In the genomic region with DNA sequence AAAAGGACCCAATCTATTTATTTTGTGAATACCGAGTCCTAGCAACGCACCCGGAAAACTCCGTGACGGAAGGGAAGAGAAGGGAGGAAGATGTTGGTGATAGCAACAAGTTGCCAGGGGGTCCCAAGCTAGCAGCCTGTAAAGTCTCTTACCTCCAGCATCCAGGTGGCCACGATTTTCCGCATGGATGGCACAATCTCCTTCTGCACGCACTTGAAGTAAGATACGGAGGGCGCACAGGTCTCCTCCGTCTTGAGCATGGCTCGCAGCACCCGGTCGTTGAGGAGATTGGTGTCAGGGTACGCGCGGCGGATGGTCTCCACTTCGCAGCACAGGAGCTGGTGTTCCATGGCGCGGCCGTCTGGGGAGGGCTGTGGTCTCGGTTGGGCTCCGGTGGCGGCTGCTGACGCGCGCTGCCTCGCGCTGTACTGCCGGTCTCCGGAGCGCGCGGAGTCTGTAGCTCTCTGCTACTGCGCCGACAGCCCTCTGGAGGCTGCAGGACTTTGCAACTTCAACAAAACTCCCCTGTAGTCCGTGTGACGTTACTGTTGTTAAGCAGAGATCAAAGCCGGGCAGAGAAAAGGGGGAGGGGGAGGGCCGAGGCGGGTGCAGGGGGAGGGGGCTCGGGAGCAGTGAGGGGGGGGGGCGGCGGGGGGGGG, we compare ENCODE assay signal across 8 mouse cellular contexts. TPM values are rescaled to one million over a fixed set of nuclear protein-coding genes. Genes with fewer than 3 reads are reported as not detected.
DNase-seq lines count a peak whose midpoint lies in the region; ATAC-seq and TF ChIP-seq lines count a peak whose summit lies in the region.

A gene (minus strand): TSS at position 582 of the 659 bp plus-strand sequence.

- no peaks in the 10 kb centered on the region for H3K36me3 ChIP-seq in forebrain, postnatal 0 days (ENCODE audit: insufficient read depth)
- peaks cover 8% of the 10 kb centered on the region for H3K36me3 ChIP-seq in hindbrain, embryonic 11.5 days (ENCODE audit: control insufficient read depth, insufficient read depth, low read length)
- no peaks in the 10 kb centered on the region for H3K36me3 ChIP-seq in stomach, embryonic 15.5 days

- H3K9me3 ChIP-seq in forebrain, postnatal 0 days (ENCODE audit: low read length) = no peaks in the 10 kb centered on the region
- no peaks in the 10 kb centered on the region for H3K9me3 ChIP-seq in hindbrain, embryonic 11.5 days (ENCODE audit: control insufficient read depth, low read length)
- no peaks in the 10 kb centered on the region for H3K9me3 ChIP-seq in stomach, embryonic 15.5 days

- H3K9ac ChIP-seq in forebrain, postnatal 0 days = peak within 1 kb of the TSS; percentile 52
- peak within 1 kb of the TSS; percentile 81 for H3K9ac ChIP-seq in hindbrain, embryonic 11.5 days (ENCODE audit: low read depth, low read length)
- peak within 1 kb of the TSS; percentile 8; the same call in 1 of the 2 replicates for H3K9ac ChIP-seq in stomach, embryonic 15.5 days

- H3K27ac ChIP-seq in forebrain, postnatal 0 days (ENCODE audit: low read depth, low read length) = peak within 1 kb of the TSS; percentile 16; the same call in 1 of the 2 replicates
- H3K27ac ChIP-seq in hindbrain, embryonic 11.5 days (ENCODE audit: low read depth, low read length) = peak within 1 kb of the TSS; percentile 85
- peak within 1 kb of the TSS; percentile 88 for H3K27ac ChIP-seq in stomach, embryonic 15.5 days

- TF ChIP-seq CTCF in forebrain, postnatal 0 days (IDR thresholded peaks at IDR 0.05; ENCODE audit: low read depth) = peak; percentile 37

- peaks cover 51% of the 10 kb centered on the region for H3K27me3 ChIP-seq in forebrain, postnatal 0 days (ENCODE audit: insufficient read depth, low read length)
- peaks cover 14% of the 10 kb centered on the region for H3K27me3 ChIP-seq in hindbrain, embryonic 11.5 days (ENCODE audit: control insufficient read depth, insufficient read depth, low read length)
- H3K27me3 ChIP-seq in stomach, embryonic 15.5 days (replicated peaks) = peaks cover 13% of the 10 kb centered on the region; the same call in 1 of the 2 replicates

- peak within 1 kb of the TSS; percentile 44 for H3K4me3 ChIP-seq in forebrain, postnatal 0 days (ENCODE audit: low read depth, low read length)
- peak within 1 kb of the TSS; percentile 66 for H3K4me3 ChIP-seq in hindbrain, embryonic 11.5 days (ENCODE audit: low read depth, low read length)
- peak within 1 kb of the TSS; percentile 50 for H3K4me3 ChIP-seq in stomach, embryonic 15.5 days (replicated peaks)

- WGBS in forebrain, postnatal 0 days = 3% methylated on average over 39 of the region's 45 CpGs
- under 1% methylated on average over 37 of the region's 45 CpGs for WGBS in hindbrain, embryonic 11.5 days
- WGBS in stomach, embryonic 15.5 days = 0% methylated on average over 40 of the region's 45 CpGs

- peaks cover 38% of the 10 kb centered on the region for H3K4me1 ChIP-seq in forebrain, postnatal 0 days (ENCODE audit: insufficient read depth)
- peaks cover 25% of the 10 kb centered on the region for H3K4me1 ChIP-seq in hindbrain, embryonic 11.5 days (replicated peaks; ENCODE audit: control insufficient read depth, insufficient read depth, low read length)
- H3K4me1 ChIP-seq in stomach, embryonic 15.5 days = peaks cover 33% of the 10 kb centered on the region

- peak; percentile 27 for DNase-seq in cerebellum, adult 9-10 months
- DNase-seq in cerebellum, adult 8-10 months = no peak
- DNase-seq in adrenal gland, postnatal 4 days (ENCODE audit: low spot score in 2 of 2) = peak in 1 of 2 experiments; percentile 41
- peak; percentile 74 for DNase-seq in forebrain, postnatal 0 days
- DNase-seq in hindbrain, embryonic 11.5 days (ENCODE audit: low spot score) = peak; percentile 80
- peak in 1 of 2 experiments; percentile 55 for DNase-seq in layer of hippocampus, postnatal 25 days (ENCODE audit: extremely low spot score in 1 of 2, low spot score in 1 of 2)
- peak; percentile 70 for DNase-seq in lung, postnatal 36 days

- peak; percentile 55 for ATAC-seq in forebrain, postnatal 0 days
- ATAC-seq in hindbrain, embryonic 11.5 days (ENCODE audit: low FRiP score) = peak; percentile 72
- peak; percentile 51; the same call in 1 of the 2 replicates for ATAC-seq in stomach, embryonic 15.5 days (ENCODE audit: insufficient read depth, low FRiP score, low read depth)

- H3K4me2 ChIP-seq in forebrain, postnatal 0 days (ENCODE audit: low read depth) = peak within 1 kb of the TSS; percentile 87
- H3K4me2 ChIP-seq in hindbrain, embryonic 11.5 days (replicated peaks; ENCODE audit: low read depth, low read length) = peak within 1 kb of the TSS; percentile 91
- H3K4me2 ChIP-seq in stomach, embryonic 15.5 days = peak within 1 kb of the TSS; percentile 98

RNA-seq across cellular contexts. Expression of the gene that starts here (rescaled TPM):
- total RNA-seq in adrenal gland, postnatal 4 days (2021) = 100 to 1,000 TPM; 110 to 132 TPM
- 21.6 and 33.5 TPM in 2 replicates for total RNA-seq in forebrain, postnatal 0 days (2014; rRNA removed)
- polyA plus RNA-seq in forebrain, postnatal 0 days (2015; fragmentation: Nextera tagmentation; extraction: Ambion mirVana) = 23.9 and 29.0 TPM in 2 replicates
- 185 and 200 TPM in 2 replicates for polyA plus RNA-seq in hindbrain, embryonic 11.5 days (2014; fragmentation: Nextera tagmentation; extraction: Ambion mirVana)
- total RNA-seq in layer of hippocampus, postnatal 25 days (2021) = 10 to 100 TPM; 52.4 to 53.8 TPM
- polyA plus RNA-seq in stomach, embryonic 15.5 days (2015; fragmentation: Nextera tagmentation; extraction: Ambion mirVana) = 62.3 and 76.9 TPM in 2 replicates

Comparison
In these comparisons a context has a peak if more than half of its experiments do, and no peak if none do; other contexts are left out.
1. H3K27ac ChIP-seq: peak in every context shown above with its lines; median percentile 88 in stomach, embryonic 15.5 days; 85 in hindbrain, embryonic 11.5 days; 16 in forebrain, postnatal 0 days.
2. H3K9ac ChIP-seq: peak in every context shown above with its lines; median percentile 81 in hindbrain, embryonic 11.5 days; 52 in forebrain, postnatal 0 days; 8 in stomach, embryonic 15.5 days.